Mouse (Mus musculus): Measurements from ENCODE around the gene Dnah2.
"Not testable (repeated sequence)": the region's sequence is repeated elsewhere in the genome, so short reads cannot be mapped to it uniquely, and the experiment has no call there.

Dnah2 gene

GRCm38 (mm10) chr11:69394591-69395167, 154.2 kb downstream of the Dnah2 start:
- DNase-seq (ENCODE audit: low read depth, low spot score): not testable (repeated sequence)

GRCm38 (mm10) chr11:69390400-69391034, 158.4 kb downstream of the Dnah2 start:
- DNase-seq (ENCODE audit: low read depth, low spot score): no peak

- DNase-seq (ENCODE audit: low read depth, low spot score): no peak
These were observed 159.1 kb downstream of the Dnah2 start for GRCm38 (mm10) chr11:69389531-69390399.

GRCm38 (mm10) chr11:69388680-69389079, 160.2 kb downstream of the Dnah2 start:
- no peak for DNase-seq (ENCODE audit: low read depth, low spot score)

GRCm38 (mm10) chr11:69386758-69387157, 162.2 kb downstream of the Dnah2 start:
- no peak for DNase-seq (ENCODE audit: low read depth, low spot score)

GRCm38 (mm10) chr11:69384979-69385378, 163.9 kb downstream of the Dnah2 start:
- DNase-seq (ENCODE audit: low read depth, low spot score): no peak

- DNase-seq (ENCODE audit: low read depth, low spot score): no peak
These were observed 166.3 kb downstream of the Dnah2 start for GRCm38 (mm10) chr11:69382478-69383105.

GRCm38 (mm10) chr11:69381356-69381755, 167.6 kb downstream of the Dnah2 start:
- no peak for DNase-seq (ENCODE audit: low read depth, low spot score)

GRCm38 (mm10) chr11:69379600-69379999, 169.3 kb downstream of the Dnah2 start:
- DNase-seq (ENCODE audit: low read depth, low spot score): no peak

GRCm38 (mm10) chr11:69377766-69378165, 171.1 kb downstream of the Dnah2 start:
- no peak for DNase-seq (ENCODE audit: low read depth, low spot score)

- DNase-seq (ENCODE audit: low read depth, low spot score): no peak
These were observed 173.3 kb downstream of the Dnah2 start for GRCm38 (mm10) chr11:69375646-69376045.

GRCm38 (mm10) chr11:69373223-69373965, 175.5 kb downstream of the Dnah2 start:
- no peak for DNase-seq (ENCODE audit: low read depth, low spot score)

- no peak for DNase-seq (ENCODE audit: low read depth, low spot score)
These were observed 176.1 kb downstream of the Dnah2 start for GRCm38 (mm10) chr11:69372780-69373170.

- DNase-seq (ENCODE audit: low read depth, low spot score): no peak
These were observed 176.7 kb downstream of the Dnah2 start for GRCm38 (mm10) chr11:69372056-69372779.

- DNase-seq (ENCODE audit: low read depth, low spot score): no peak
These were observed 177.3 kb downstream of the Dnah2 start for GRCm38 (mm10) chr11:69371601-69372000.

- no peak for DNase-seq (ENCODE audit: low read depth, low spot score)
These were observed 178.1 kb downstream of the Dnah2 start for GRCm38 (mm10) chr11:69370817-69371215.

Measured in brain, embryonic 18.5 days (tissue).